Mouse (Mus musculus): ENCODE measurements around the gene Dlec1. TPM values are rescaled to one million over a fixed set of nuclear protein-coding genes. Genes with fewer than 3 reads are reported as not detected.

Dlec1 gene
- polyA plus RNA-seq (2017; shearing (Covaris generic)) = 0.33 TPM

GRCm38 (mm10) chr9:119101992-119102782, at the start of gene Dlec1:
Gene Dlec1, plus strand, starts transcription at chr9:119102478.

DNA sequence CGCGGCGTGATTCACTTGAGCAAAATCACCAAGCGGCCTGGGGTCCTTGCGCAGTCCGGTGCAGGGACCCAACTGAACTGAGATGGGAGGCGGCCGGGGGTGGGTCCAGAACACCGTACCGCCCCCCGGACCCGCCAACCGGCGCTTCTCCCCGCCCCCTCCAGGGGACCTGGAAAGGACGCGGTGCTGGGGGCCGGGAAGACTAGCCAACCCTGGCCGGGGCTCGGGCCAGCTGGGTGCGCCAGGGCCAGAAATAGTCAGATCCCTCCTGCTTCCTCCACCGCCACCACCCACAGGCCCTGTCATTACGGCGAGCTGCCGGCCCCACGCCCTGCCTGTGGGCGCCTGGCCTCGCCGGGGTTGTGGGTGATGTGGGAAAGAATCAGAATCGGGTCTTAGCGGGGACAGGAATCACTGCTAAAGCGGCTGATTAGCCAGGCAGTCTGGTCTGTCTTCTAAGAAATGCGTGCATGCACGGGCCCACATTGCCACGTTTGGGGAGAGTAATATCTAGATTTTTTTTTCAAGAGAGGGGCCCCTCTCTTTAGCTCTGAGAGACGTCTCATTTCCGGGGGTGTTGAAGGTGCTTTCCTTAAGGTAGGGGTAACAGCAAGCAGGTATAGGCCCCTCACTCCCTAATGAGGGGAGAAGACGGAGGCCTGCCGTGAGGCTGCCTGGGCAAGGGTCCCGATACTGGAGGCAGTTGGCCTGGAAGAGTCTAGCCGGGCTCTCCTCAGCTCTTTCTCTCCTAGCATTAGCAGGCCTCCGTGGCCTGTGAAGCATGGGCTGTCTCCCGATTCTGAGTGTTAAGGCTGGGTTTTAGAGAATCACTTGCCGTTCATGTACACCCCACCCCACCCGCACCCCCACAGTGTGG, 8.6 kb upstream of the Dlec1 start, which contains the start of gene Plcd1:
Gene Plcd1, minus strand, starts transcription at position 84 of the 877 bp plus-strand sequence.

DNA sequence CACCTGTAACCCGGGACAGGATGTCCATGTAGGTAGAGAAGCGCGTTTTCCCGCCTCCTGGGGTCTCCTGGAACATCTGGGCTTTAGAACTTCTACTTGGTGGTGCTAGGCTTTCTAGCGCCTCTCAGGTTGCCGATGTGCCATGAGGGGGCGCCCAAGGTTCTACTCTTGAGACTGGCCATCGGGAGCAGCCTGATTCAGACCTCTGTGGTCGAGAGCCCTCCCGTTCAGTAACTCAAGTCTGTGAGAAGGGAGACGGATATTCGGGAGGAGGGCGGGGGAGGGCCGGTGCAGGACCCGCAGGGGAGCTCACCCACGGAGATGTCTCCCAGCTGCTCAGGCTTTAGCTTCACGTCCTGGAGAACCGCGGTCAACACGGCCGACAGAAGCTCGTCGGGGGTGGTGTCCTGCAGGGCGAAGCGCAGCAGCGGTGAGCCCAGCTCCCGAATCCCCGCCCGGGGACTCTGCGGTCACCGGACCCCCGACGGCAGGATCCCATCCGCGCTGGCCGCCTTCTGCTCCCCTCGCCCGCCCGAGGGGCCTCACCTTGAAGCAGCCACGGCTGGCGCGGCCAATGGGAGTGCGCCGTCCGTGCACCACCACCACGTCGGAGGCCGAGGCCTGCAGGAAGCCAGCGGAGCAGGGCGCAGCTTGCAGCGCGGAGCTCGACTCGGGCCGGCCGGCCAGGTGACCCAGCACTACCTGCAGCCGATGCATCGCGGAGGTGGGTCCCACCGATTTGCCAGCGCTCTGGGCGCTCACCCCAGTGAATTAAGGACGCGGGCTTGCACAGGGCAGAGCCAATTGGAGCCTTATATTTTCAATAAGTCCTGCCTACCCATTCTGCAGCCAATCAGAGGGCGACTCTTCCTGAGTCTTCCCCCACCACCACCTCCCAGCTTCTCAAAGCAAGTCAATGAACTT, 54.3 kb downstream of the Dlec1 start, which contains the start of gene Acaa1b:
Gene Acaa1b, minus strand, starts transcription at position 816 of the 924 bp plus-strand sequence.

DNA sequence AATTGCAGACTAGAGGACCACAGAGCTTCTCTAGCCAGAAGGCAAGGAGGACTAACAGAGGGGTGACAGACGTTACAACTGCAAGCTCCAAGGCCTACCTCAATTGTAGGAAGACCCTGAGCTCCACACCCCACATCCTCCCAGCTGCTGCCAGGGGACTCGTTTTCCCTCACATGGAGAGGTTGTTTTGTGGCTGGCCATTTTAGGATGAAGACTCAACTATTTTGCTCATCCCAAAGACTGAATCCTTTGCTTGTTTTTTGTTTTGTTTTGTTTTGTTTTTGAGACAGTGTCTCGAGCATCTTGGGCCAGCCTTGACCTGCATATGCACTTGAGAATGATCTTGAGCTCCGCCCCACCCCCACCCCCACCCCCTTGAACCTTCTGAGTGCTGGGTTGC, 56.6 kb downstream of the Dlec1 start, which contains the start of gene Gm47289:
Gene Gm47289, plus strand, starts transcription at position 301 of the 400 bp plus-strand sequence.

Other genes with a start within 250 kb of the Dlec1 start
- gene Ctdspl, start 176.0 kb upstream of the Dlec1 start, polyA plus RNA-seq (2017; shearing (Covaris generic)) = 0.54 TPM
- gene Vill, start 49.7 kb upstream of the Dlec1 start, polyA plus RNA-seq (2017; shearing (Covaris generic)) = 28.4 TPM
- 5.2 TPM for gene Plcd1, start 9.0 kb upstream of the Dlec1 start, polyA plus RNA-seq (2017; shearing (Covaris generic))
- gene Acaa1b, start 54.6 kb downstream of the Dlec1 start, polyA plus RNA-seq (2017; shearing (Covaris generic)) = 0.20 TPM
- gene Gm47289, start 56.7 kb downstream of the Dlec1 start, polyA plus RNA-seq (2017; shearing (Covaris generic)) = not detected
- not detected for gene Slc22a13, start 106.6 kb downstream of the Dlec1 start, polyA plus RNA-seq (2017; shearing (Covaris generic))
- 8.2 TPM for gene Oxsr1, start 219.9 kb downstream of the Dlec1 start, polyA plus RNA-seq (2017; shearing (Covaris generic))
- 64.4 TPM for gene Acaa1a, start 237.2 kb downstream of the Dlec1 start, polyA plus RNA-seq (2017; shearing (Covaris generic))
- gene Myd88, start 238.9 kb downstream of the Dlec1 start, polyA plus RNA-seq (2017; shearing (Covaris generic)) = 106 TPM